Comparison of ENCODE assay signal across 9 mouse cellular contexts in genomic region chr2:60879141-60879818, GRCm38 (mm10).
DNase-seq lines count a peak whose midpoint lies in the region; ATAC-seq and TF ChIP-seq lines count a peak whose summit lies in the region.
"Had no signal": no experiment of that assay in that cellular context is flagged by ENCODE, and none has a peak within 500 bp of the region (broad histone marks: within the 10 kb centered on the region; RNA-seq: fewer than 3 reads in every experiment).

No protein-coding gene starts in this region.

- whole genome bisulfite sequencing in kidney, embryonic 14.5 days: 76% methylated on average over 5 of the region's 5 CpGs
- WGBS in intestine, postnatal 0 days: 86% methylated on average over 5 of the region's 5 CpGs

- H3K9me3 ChIP-seq in kidney, embryonic 14.5 days (ENCODE audit: control insufficient read depth, low read length): no peaks in the 10 kb centered on the region
- H3K9me3 ChIP-seq in intestine, postnatal 0 days (ENCODE audit: control insufficient read depth): no peaks in the 10 kb centered on the region

- ATAC-seq in kidney, embryonic 14.5 days (ENCODE audit: low FRiP score, low TSS enrichment): no peak
- ATAC-seq in intestine, postnatal 0 days: no peak

- TF ChIP-seq CTCF in intestine, postnatal 0 days (IDR thresholded peaks at IDR 0.05; ENCODE audit: low read depth): no peak

- H3K36me3 ChIP-seq in kidney, embryonic 14.5 days (ENCODE audit: control insufficient read depth, insufficient read depth, low read length): no peaks in the 10 kb centered on the region; the same call in 1 of the 2 replicates
- H3K36me3 ChIP-seq in intestine, postnatal 0 days (ENCODE audit: control insufficient read depth, insufficient read depth): 0 out of 2 replicates have a peak, but pooled peaks cover 3% of the 10 kb centered on the region
- no peaks in the 10 kb centered on the region for H3K36me3 ChIP-seq in myocyte (ENCODE audit: control insufficient read depth, insufficient read depth)

- H3ac ChIP-seq in myocyte (ENCODE audit: control insufficient read depth, insufficient read length): peak overlapping the region; percentile 98

- H3K27ac ChIP-seq in kidney, embryonic 14.5 days (ENCODE audit: low read depth, low read length): no peak overlapping the region
- no peak overlapping the region for H3K27ac ChIP-seq in intestine, postnatal 0 days (ENCODE audit: low read depth, low read length)

- H3K4me2 ChIP-seq in kidney, embryonic 14.5 days (replicated peaks; ENCODE audit: low read depth, low read length): peak overlapping the region; percentile 85
- H3K4me2 ChIP-seq in intestine, postnatal 0 days (replicated peaks; ENCODE audit: low read depth): peak overlapping the region; percentile 88
- peak overlapping the region; percentile 95 for H3K4me2 ChIP-seq in myocyte (ENCODE audit: low read depth)

- H3K27me3 ChIP-seq in kidney, embryonic 14.5 days (ENCODE audit: control insufficient read depth, insufficient read depth, low read length): no peaks in the 10 kb centered on the region
- H3K27me3 ChIP-seq in intestine, postnatal 0 days (replicated peaks; ENCODE audit: control insufficient read depth, insufficient read depth, low read length): no peaks in the 10 kb centered on the region
- no peaks in the 10 kb centered on the region for H3K27me3 ChIP-seq in myocyte (ENCODE audit: control insufficient read depth, insufficient read depth, insufficient read length)

- TF ChIP-seq POLR2A in myocyte (IDR thresholded peaks at IDR 0.05; ENCODE audit: insufficient read length, low read depth): no peak

- H3K4me3 ChIP-seq in kidney, embryonic 14.5 days (ENCODE audit: low read length): peak overlapping the region; percentile 94; the same call in 1 of the 2 replicates
- no peak overlapping the region for H3K4me3 ChIP-seq in intestine, postnatal 0 days (ENCODE audit: low read depth, low read length)
- H3K4me3 ChIP-seq in myocyte: peak overlapping the region; percentile 51

- peaks cover 73% of the 10 kb centered on the region for H3K79me2 ChIP-seq in myocyte (ENCODE audit: control insufficient read depth, insufficient read depth)

- peaks cover 28% of the 10 kb centered on the region for H3K4me1 ChIP-seq in kidney, embryonic 14.5 days (ENCODE audit: control insufficient read depth, insufficient read depth, low read length)
- peaks cover 4% of the 10 kb centered on the region; the same call in 1 of the 2 replicates for H3K4me1 ChIP-seq in intestine, postnatal 0 days (replicated peaks; ENCODE audit: control insufficient read depth, insufficient read depth, low read length)

- peak overlapping the region; percentile 97; the same call in 1 of the 2 replicates for H3K9ac ChIP-seq in kidney, embryonic 14.5 days (ENCODE audit: low read depth, low read length)
- H3K9ac ChIP-seq in intestine, postnatal 0 days (ENCODE audit: low read depth, low read length): no peak overlapping the region

- no peak for DNase-seq in kidney, adult 11 months
- DNase-seq in embryo, embryonic 11 days: peak; percentile 46
- no peak for DNase-seq in gastrocnemius, adult 8-10 months (ENCODE audit: low spot score in 2 of 2)
- DNase-seq in right cerebral cortex, postnatal 25 days: no peak
- no peak for DNase-seq in ovary, postnatal 10 days (ENCODE audit: low spot score)
- DNase-seq: right cerebral cortex, adult 18-20 months had no signal

TF ChIP-seq in myocyte, 11 proteins besides CTCF, POLR2A, EP300 and RAD21:
- TF ChIP-seq MYOD1 (IDR thresholded peaks at IDR 0.05; ENCODE audit: control insufficient read depth in 1 of 3, insufficient read length in 2 of 3, low read depth in 2 of 3) (no peak), MAX (IDR thresholded peaks at IDR 0.05; ENCODE audit: low read depth) (no peak), MYOG (IDR thresholded peaks at IDR 0.05; ENCODE audit: control insufficient read depth in 1 of 3, insufficient read depth in 1 of 3, insufficient read length in 2 of 3, low read depth in 2 of 3) (no peak), TCF3 (IDR thresholded peaks at IDR 0.05; ENCODE audit: insufficient read length, low read depth) (no peak)
